7 mouse cellular contexts compared by ENCODE assay signal in genomic region chr19:47421128-47421898, GRCm38 (mm10). TPM values are rescaled to one million over a fixed set of nuclear protein-coding genes. Genes with fewer than 3 reads are reported as not detected.
DNase-seq lines count a peak whose midpoint lies in the region; ATAC-seq and TF ChIP-seq lines count a peak whose summit lies in the region.

No protein-coding gene starts in this region.

- H3K4me2 ChIP-seq in intestine, embryonic 14.5 days (ENCODE audit: low read length) = peak overlapping the region; percentile 18; the same call in 1 of the 2 replicates
- no peak overlapping the region; the same call in 1 of the 2 replicates for H3K4me2 ChIP-seq in intestine, postnatal 0 days (replicated peaks; ENCODE audit: low read depth)
- H3K4me2 ChIP-seq in heart, embryonic 16.5 days (ENCODE audit: low read depth, low read length) = 0 out of 2 replicates have a peak overlapping the region, but pooled peaks have one; percentile 7
- no peak overlapping the region for H3K4me2 ChIP-seq in kidney, embryonic 15.5 days
- no peak overlapping the region for H3K4me2 ChIP-seq in midbrain, postnatal 0 days (ENCODE audit: low read depth, low read length, poor library complexity, severe bottlenecking)

- no peaks in the 10 kb centered on the region for H3K9me3 ChIP-seq in intestine, embryonic 14.5 days (ENCODE audit: control insufficient read depth, low read length)
- H3K9me3 ChIP-seq in intestine, postnatal 0 days (ENCODE audit: control insufficient read depth) = no peaks in the 10 kb centered on the region
- no peaks in the 10 kb centered on the region for H3K9me3 ChIP-seq in heart, embryonic 16.5 days (replicated peaks; ENCODE audit: control insufficient read depth, low read length)
- H3K9me3 ChIP-seq in kidney, embryonic 15.5 days (replicated peaks) = no peaks in the 10 kb centered on the region
- no peaks in the 10 kb centered on the region for H3K9me3 ChIP-seq in midbrain, postnatal 0 days (ENCODE audit: low read length)

- ATAC-seq in intestine, embryonic 14.5 days (replicated peaks; ENCODE audit: low FRiP score, low TSS enrichment, low read depth) = peak; percentile 51
- no peak for ATAC-seq in intestine, postnatal 0 days
- peak; percentile 29; the same call in 1 of the 2 replicates for ATAC-seq in heart, embryonic 16.5 days (replicated peaks; ENCODE audit: extremely low read depth, insufficient read depth, low FRiP score)
- no peak; the same call in 1 of the 2 replicates for ATAC-seq in kidney, embryonic 15.5 days (replicated peaks; ENCODE audit: low FRiP score)
- no peak; the same call in 1 of the 2 replicates for ATAC-seq in midbrain, postnatal 0 days (ENCODE audit: low FRiP score)

- H3K9ac ChIP-seq in intestine, embryonic 14.5 days (ENCODE audit: low read length) = no peak overlapping the region
- H3K9ac ChIP-seq in intestine, postnatal 0 days (ENCODE audit: low read depth, low read length) = no peak overlapping the region
- H3K9ac ChIP-seq in heart, embryonic 16.5 days (ENCODE audit: low read length) = peak overlapping the region; percentile 34
- H3K9ac ChIP-seq in kidney, embryonic 15.5 days = no peak overlapping the region
- no peak overlapping the region for H3K9ac ChIP-seq in midbrain, postnatal 0 days (replicated peaks; ENCODE audit: low read length, poor library complexity, severe bottlenecking)

- no peak overlapping the region for H3K4me3 ChIP-seq in intestine, embryonic 14.5 days (ENCODE audit: low read depth, low read length)
- H3K4me3 ChIP-seq in intestine, postnatal 0 days (ENCODE audit: low read depth, low read length) = no peak overlapping the region
- H3K4me3 ChIP-seq in heart, embryonic 16.5 days (ENCODE audit: low read length) = no peak overlapping the region
- H3K4me3 ChIP-seq in kidney, embryonic 15.5 days (replicated peaks) = no peak overlapping the region
- H3K4me3 ChIP-seq in midbrain, postnatal 0 days (ENCODE audit: low read depth, low read length) = no peak overlapping the region

- peak overlapping the region; percentile 59 for H3K27ac ChIP-seq in intestine, embryonic 14.5 days (ENCODE audit: low read depth)
- H3K27ac ChIP-seq in intestine, postnatal 0 days (ENCODE audit: low read depth, low read length) = no peak overlapping the region
- H3K27ac ChIP-seq in heart, embryonic 16.5 days (ENCODE audit: low read length) = peak overlapping the region; percentile 31
- peak overlapping the region; percentile 60; the same call in 1 of the 2 replicates for H3K27ac ChIP-seq in kidney, embryonic 15.5 days
- H3K27ac ChIP-seq in midbrain, postnatal 0 days (ENCODE audit: low read depth, low read length) = no peak overlapping the region; the same call in 1 of the 2 replicates

- peak; percentile 68 for DNase-seq in intestine, embryonic 14.5 days (ENCODE audit: low spot score)
- peak; percentile 72 for DNase-seq in midbrain, postnatal 0 days (ENCODE audit: low spot score)
- DNase-seq in right cerebral cortex, adult 18-20 months = no peak
- DNase-seq in right cerebral cortex, postnatal 14 days = no peak

- 24% methylated on average over 14 of the region's 14 CpGs for WGBS in intestine, embryonic 14.5 days
- WGBS in intestine, postnatal 0 days = 41% methylated on average over 14 of the region's 14 CpGs
- 47% methylated on average over 14 of the region's 14 CpGs for WGBS in heart, embryonic 16.5 days
- WGBS in kidney, embryonic 15.5 days = 48% methylated on average over 14 of the region's 14 CpGs
- 63% methylated on average over 14 of the region's 14 CpGs for WGBS in midbrain, postnatal 0 days

- H3K27me3 ChIP-seq in intestine, embryonic 14.5 days (replicated peaks; ENCODE audit: control insufficient read depth, insufficient read depth, low read length) = no peaks in the 10 kb centered on the region
- no peaks in the 10 kb centered on the region for H3K27me3 ChIP-seq in intestine, postnatal 0 days (replicated peaks; ENCODE audit: control insufficient read depth, insufficient read depth, low read length)
- H3K27me3 ChIP-seq in heart, embryonic 16.5 days (ENCODE audit: control insufficient read depth, insufficient read depth, low read length) = no peaks in the 10 kb centered on the region
- H3K27me3 ChIP-seq in kidney, embryonic 15.5 days = no peaks in the 10 kb centered on the region
- H3K27me3 ChIP-seq in midbrain, postnatal 0 days (ENCODE audit: insufficient read depth, low read length) = no peaks in the 10 kb centered on the region

- no peaks in the 10 kb centered on the region; the same call in 1 of the 2 replicates for H3K36me3 ChIP-seq in intestine, embryonic 14.5 days (ENCODE audit: control insufficient read depth, insufficient read depth, low read length)
- H3K36me3 ChIP-seq in intestine, postnatal 0 days (ENCODE audit: control insufficient read depth, insufficient read depth) = peaks cover 7% of the 10 kb centered on the region
- H3K36me3 ChIP-seq in heart, embryonic 16.5 days (ENCODE audit: control insufficient read depth, insufficient read depth) = peaks cover 3% of the 10 kb centered on the region
- H3K36me3 ChIP-seq in kidney, embryonic 15.5 days = peaks cover 11% of the 10 kb centered on the region; the same call in 1 of the 2 replicates
- H3K36me3 ChIP-seq in midbrain, postnatal 0 days (ENCODE audit: insufficient read depth, low read length) = no peaks in the 10 kb centered on the region

- no peak for TF ChIP-seq CTCF in intestine, postnatal 0 days (IDR thresholded peaks at IDR 0.05; ENCODE audit: low read depth)
- no peak for TF ChIP-seq CTCF in midbrain, postnatal 0 days (IDR thresholded peaks at IDR 0.05)

- peaks cover 24% of the 10 kb centered on the region for H3K4me1 ChIP-seq in intestine, embryonic 14.5 days (replicated peaks; ENCODE audit: control insufficient read depth, insufficient read depth, low read length)
- 0 out of 2 replicates have a peak, but pooled peaks cover 2% of the 10 kb centered on the region for H3K4me1 ChIP-seq in intestine, postnatal 0 days (replicated peaks; ENCODE audit: control insufficient read depth, insufficient read depth, low read length)
- H3K4me1 ChIP-seq in heart, embryonic 16.5 days (ENCODE audit: control insufficient read depth, insufficient read depth, low read length) = peaks cover 24% of the 10 kb centered on the region
- peaks cover 22% of the 10 kb centered on the region for H3K4me1 ChIP-seq in kidney, embryonic 15.5 days
- peaks cover 4% of the 10 kb centered on the region; the same call in 1 of the 2 replicates for H3K4me1 ChIP-seq in midbrain, postnatal 0 days (ENCODE audit: insufficient read depth, low read length)

RNA-seq across cellular contexts. Expression of gene Sh3pxd2a, which starts 42.9 kb away (rescaled TPM):
- 8.8 and 8.9 TPM in 2 replicates for polyA plus RNA-seq in intestine, embryonic 14.5 days (2014; fragmentation: Nextera tagmentation; extraction: Ambion mirVana)
- polyA plus RNA-seq in intestine, postnatal 0 days (2015; fragmentation: Nextera tagmentation; extraction: Ambion mirVana) = 2.2 and 2.4 TPM in 2 replicates
- 4.5 and 6.3 TPM in 2 replicates for polyA plus RNA-seq in heart, embryonic 16.5 days (2015; fragmentation: Nextera tagmentation; extraction: Ambion mirVana)
- polyA plus RNA-seq in kidney, embryonic 15.5 days (2015; fragmentation: Nextera tagmentation; extraction: Ambion mirVana) = 5.5 and 6.4 TPM in 2 replicates
- total RNA-seq in midbrain, postnatal 0 days (2014; rRNA removed) = 21.0 and 27.4 TPM in 2 replicates
- polyA plus RNA-seq in midbrain, postnatal 0 days (2015; fragmentation: Nextera tagmentation; extraction: Ambion mirVana) = 1.2 and 1.5 TPM in 2 replicates

Comparison
In these comparisons a context has a peak if more than half of its experiments do, and no peak if none do; other contexts are left out.
1. ATAC-seq: peak in intestine, embryonic 14.5 days (single experiment) and heart, embryonic 16.5 days (single experiment); none in intestine, postnatal 0 days (single experiment), kidney, embryonic 15.5 days (single experiment) and midbrain, postnatal 0 days (single experiment).
2. H3K27ac ChIP-seq: peak in intestine, embryonic 14.5 days (single experiment), heart, embryonic 16.5 days (single experiment) and kidney, embryonic 15.5 days (single experiment); none in intestine, postnatal 0 days (single experiment) and midbrain, postnatal 0 days (single experiment).
3. H3K4me2 ChIP-seq: peak in intestine, embryonic 14.5 days (single experiment) and heart, embryonic 16.5 days (single experiment); none in intestine, postnatal 0 days (single experiment), kidney, embryonic 15.5 days (single experiment) and midbrain, postnatal 0 days (single experiment).
4. DNase-seq: peak in intestine, embryonic 14.5 days (single experiment) and midbrain, postnatal 0 days (single experiment); none in right cerebral cortex, adult 18-20 months (single experiment) and right cerebral cortex, postnatal 14 days (single experiment).